Mouse (Mus musculus) spleen, postnatal 0 days (tissue): ENCODE data around the gene Ear6. TPM values are rescaled to one million over a fixed set of nuclear protein-coding genes. Genes with fewer than 3 reads are reported as not detected.

Experiments
- polyA plus RNA-seq: library from polyadenylated mRNA; unstranded; fragments of >200 nt; fragmentation: Nextera tagmentation; extraction: Ambion mirVana; gene quantifications from 2 replicates; pipeline ENCODE4 v1.2.1, GENCODE M21; 2015

Gene Ear6
- 0.16 and 0.51 TPM in 2 replicates for polyA plus RNA-seq

DNA sequence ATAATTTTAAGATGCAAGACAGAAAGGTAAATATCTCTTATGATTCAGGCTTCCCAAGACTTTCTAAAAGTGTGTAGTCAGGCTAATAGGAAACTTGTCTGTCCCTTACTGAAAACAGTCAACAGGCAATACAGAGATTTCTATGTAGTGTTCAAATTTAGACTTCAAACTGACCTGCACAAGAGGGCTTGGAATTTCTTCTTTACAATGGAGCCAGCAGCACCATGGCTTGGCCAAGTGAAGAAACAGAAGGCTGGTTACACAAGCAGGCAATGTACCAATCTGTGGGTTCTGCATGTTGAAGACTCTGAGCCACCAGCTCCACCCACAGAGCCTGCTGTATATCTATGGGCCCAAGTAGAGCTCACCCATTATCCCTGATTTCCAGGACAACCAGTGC lies at the start of gene Ear6:
Ear6 (plus strand) TSS at position 301 of the 400 bp plus-strand sequence.

DNA sequence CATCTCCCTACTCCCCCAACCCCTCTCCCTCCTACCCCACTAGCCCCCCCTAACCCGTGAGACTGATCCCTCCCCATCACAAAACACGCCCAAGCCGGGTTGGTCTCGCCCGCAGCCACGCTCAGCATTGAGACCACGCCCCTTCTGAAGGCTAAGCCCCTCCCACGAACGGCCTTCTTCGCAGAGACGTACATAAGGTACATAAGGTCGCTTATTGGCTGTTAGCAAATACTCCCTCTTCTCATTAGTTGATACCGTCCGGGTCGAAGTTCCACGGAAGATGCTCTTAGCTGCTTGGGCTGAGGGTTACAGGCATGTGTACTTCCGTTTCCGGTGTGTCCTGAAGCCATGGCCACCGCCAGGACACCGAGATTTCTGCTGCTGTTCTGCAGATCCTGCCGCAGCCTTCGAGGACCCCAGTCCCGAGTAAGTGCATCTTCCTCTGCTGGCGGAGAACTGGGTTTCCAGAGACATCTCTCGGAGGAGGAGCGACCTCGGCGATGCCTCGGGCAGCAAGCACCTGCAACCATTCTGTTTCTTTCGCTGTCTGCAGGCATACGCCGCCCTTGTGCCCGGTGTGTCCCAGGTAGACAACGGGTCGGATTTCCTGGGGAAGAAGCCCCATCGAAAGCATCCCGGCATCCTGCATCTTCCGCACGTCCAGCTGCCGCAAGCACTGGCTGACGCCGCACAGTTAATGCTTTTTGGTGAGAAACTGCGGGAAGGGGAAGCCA lies 31.3 kb downstream of the Ear6 start, which contains the start of gene Mettl17:
Mettl17 (plus strand) TSS at position 245 of the 734 bp plus-strand sequence.

DNA sequence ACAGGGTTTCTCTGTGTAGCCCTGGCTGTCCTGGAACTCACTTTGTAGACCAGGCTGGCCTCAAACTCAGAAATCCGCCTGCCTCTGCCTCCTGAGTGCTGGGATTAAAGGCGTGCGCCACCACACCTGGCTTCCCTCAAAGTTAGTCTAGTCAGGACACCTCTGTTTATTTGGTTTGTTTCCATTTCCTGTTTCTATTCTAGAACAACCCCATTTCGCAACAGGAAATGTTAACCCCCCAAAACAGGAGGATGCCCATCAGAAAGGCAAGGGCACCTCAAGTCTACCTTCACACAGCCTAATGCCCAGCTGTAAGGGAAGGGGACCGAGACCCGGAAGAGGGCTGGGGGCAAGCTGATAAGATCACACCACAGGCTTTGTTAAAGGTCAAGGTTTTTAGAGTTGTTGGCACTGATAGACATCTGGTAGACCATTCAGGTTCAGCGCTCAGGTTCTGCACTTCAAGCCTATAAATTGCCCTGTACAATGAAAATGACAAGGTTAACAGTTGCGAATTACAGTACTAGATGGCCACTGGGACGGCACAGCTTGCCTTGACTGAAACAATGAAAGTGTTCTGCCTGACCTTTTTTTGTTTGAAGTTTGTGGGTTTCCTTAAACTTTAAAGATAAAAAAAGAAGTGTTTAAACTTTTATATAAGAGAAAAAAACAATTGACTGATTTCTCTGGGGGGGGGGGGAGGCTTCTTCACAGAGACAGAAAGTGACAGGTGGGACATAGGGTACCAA lies 38.9 kb downstream of the Ear6 start, which contains the start of gene Slc39a2:
Slc39a2 (plus strand) TSS at position 699 of the 749 bp plus-strand sequence.

Other genes starting within 250 kb of the Ear6 start
- not detected in 2 replicates for gene Gm17078, start 242.4 kb upstream of the Ear6 start, polyA plus RNA-seq
- gene Gm4181, start 218.0 kb upstream of the Ear6 start, polyA plus RNA-seq, result not detected in 2 replicates
- gene Gm17079, start 158.2 kb upstream of the Ear6 start, polyA plus RNA-seq, result not detected in 2 replicates
- not detected in 2 replicates for gene Gm5800, start 136.5 kb upstream of the Ear6 start, polyA plus RNA-seq
- gene Ang4, start 80.1 kb upstream of the Ear6 start, polyA plus RNA-seq, result not detected in 2 replicates
- not detected in 2 replicates for gene AY358078, start 53.7 kb upstream of the Ear6 start, polyA plus RNA-seq
- gene Mettl17, start 31.1 kb downstream of the Ear6 start, polyA plus RNA-seq, result 13.1 and 19.9 TPM in 2 replicates
- 0.06 and 0.12 TPM in 2 replicates for gene Slc39a2, start 39.2 kb downstream of the Ear6 start, polyA plus RNA-seq
- 13.6 and 17.2 TPM in 2 replicates for gene Ndrg2, start 60.5 kb downstream of the Ear6 start, polyA plus RNA-seq
- gene Tppp2, start 64.7 kb downstream of the Ear6 start, polyA plus RNA-seq, result not detected in 2 replicates
- not detected in 2 replicates for gene Rnase13, start 69.1 kb downstream of the Ear6 start, polyA plus RNA-seq
- gene Arhgef40, start 131.0 kb downstream of the Ear6 start, polyA plus RNA-seq, result 23.0 and 28.9 TPM in 2 replicates
- 0.63 and 0.85 TPM in 2 replicates for gene Tmem253, start 162.0 kb downstream of the Ear6 start, polyA plus RNA-seq
- gene Zfp219, start 167.0 kb downstream of the Ear6 start, polyA plus RNA-seq, result 12.1 and 12.5 TPM in 2 replicates
- gene Olfr221, start 188.8 kb downstream of the Ear6 start, polyA plus RNA-seq, result not detected in 2 replicates